Mouse (Mus musculus) CD4-positive naive resting alpha-beta T cell, adult 76 days (primary cell): Measurements from ENCODE around the gene 1700029H14Rik. TPM values are rescaled to one million over a fixed set of nuclear protein-coding genes. Genes with fewer than 3 reads are reported as not detected.

Experiments
- total RNA-seq: library from RNA; stranded (reverse); gene quantifications from one replicate; pipeline ENCODE4 v1.2.4, GENCODE M21; 2023

1700029H14Rik gene
- 7.2 TPM for total RNA-seq

GRCm38 (mm10) chr8:13562118-13562517, at the start of gene 1700029H14Rik:
1700029H14Rik (minus strand) TSS chr8:13562461.

Other genes starting within 250 kb of the 1700029H14Rik start
- gene Tfdp1, start 223.7 kb downstream of the 1700029H14Rik start, total RNA-seq: 26.7 TPM
- not detected for gene Atp4b, start 165.6 kb downstream of the 1700029H14Rik start, total RNA-seq
- not detected for gene Grk1, start 157.4 kb downstream of the 1700029H14Rik start, total RNA-seq
- not detected for gene Tmem255b, start 127.3 kb downstream of the 1700029H14Rik start, total RNA-seq
- 0.50 TPM for gene Gas6, start 68.0 kb downstream of the 1700029H14Rik start, total RNA-seq
- 323 TPM for gene Rasa3, start 115.1 kb upstream of the 1700029H14Rik start, total RNA-seq
- not detected for gene Cfap97d2, start 143.4 kb upstream of the 1700029H14Rik start, total RNA-seq
- gene Cdc16, start 195.2 kb upstream of the 1700029H14Rik start, total RNA-seq: 31.5 TPM
- gene Upf3a, start 223.2 kb upstream of the 1700029H14Rik start, total RNA-seq: 32.2 TPM